7 mouse cellular contexts compared by ENCODE assay signal in genomic region chr4:136260491-136261180, GRCm38 (mm10). TPM values are rescaled to one million over a fixed set of nuclear protein-coding genes. Genes with fewer than 3 reads are reported as not detected.
DNase-seq lines count a peak whose midpoint lies in the region; ATAC-seq and TF ChIP-seq lines count a peak whose summit lies in the region.

No protein-coding gene starts in this region.

- peak; percentile 69; the same call in 1 of the 2 replicates for ATAC-seq in hindbrain, embryonic 16.5 days
- ATAC-seq in midbrain, postnatal 0 days (ENCODE audit: low FRiP score) = 0 out of 2 replicates have a peak, but pooled peaks have one; percentile 23

- H3K4me2 ChIP-seq in hindbrain, embryonic 16.5 days (ENCODE audit: low read length) = no peak overlapping the region
- no peak overlapping the region for H3K4me2 ChIP-seq in midbrain, postnatal 0 days (ENCODE audit: low read depth, low read length, poor library complexity, severe bottlenecking)

- 37% methylated on average over 10 of the region's 10 CpGs for WGBS in hindbrain, embryonic 16.5 days
- WGBS in midbrain, postnatal 0 days = 42% methylated on average over 10 of the region's 10 CpGs

- DNase-seq in ZHBTc4 (ENCODE audit: low read depth, low spot score) = peak; percentile 84
- DNase-seq in cerebellum, adult 9-10 months = peak; percentile 71
- peak; percentile 87 for DNase-seq in gastrocnemius, adult 18-20 months (ENCODE audit: low spot score)
- DNase-seq in left cerebral cortex, postnatal 4 days = peak; percentile 89
- peak; percentile 83 for DNase-seq in midbrain, postnatal 0 days (ENCODE audit: low spot score)
- DNase-seq in spleen, postnatal 10 days (ENCODE audit: low spot score in 2 of 2) = peak; percentile 85 to 92

- H3K27me3 ChIP-seq in hindbrain, embryonic 16.5 days (replicated peaks; ENCODE audit: control insufficient read depth, insufficient read depth, low read length) = no peaks in the 10 kb centered on the region
- no peaks in the 10 kb centered on the region for H3K27me3 ChIP-seq in midbrain, postnatal 0 days (ENCODE audit: insufficient read depth, low read length)

- H3K9me3 ChIP-seq in hindbrain, embryonic 16.5 days (ENCODE audit: control insufficient read depth, low read length) = no peaks in the 10 kb centered on the region
- no peaks in the 10 kb centered on the region for H3K9me3 ChIP-seq in midbrain, postnatal 0 days (ENCODE audit: low read length)

- no peak overlapping the region for H3K4me3 ChIP-seq in hindbrain, embryonic 16.5 days (ENCODE audit: low read length)
- no peak overlapping the region for H3K4me3 ChIP-seq in midbrain, postnatal 0 days (ENCODE audit: low read depth, low read length)

- no peaks in the 10 kb centered on the region for H3K36me3 ChIP-seq in hindbrain, embryonic 16.5 days (ENCODE audit: control insufficient read depth, insufficient read depth, low read length)
- H3K36me3 ChIP-seq in midbrain, postnatal 0 days (ENCODE audit: insufficient read depth, low read length) = no peaks in the 10 kb centered on the region

- no peak overlapping the region for H3K27ac ChIP-seq in hindbrain, embryonic 16.5 days (ENCODE audit: low read depth, low read length)
- H3K27ac ChIP-seq in midbrain, postnatal 0 days (ENCODE audit: low read depth, low read length) = peak overlapping the region; percentile 19; the same call in 1 of the 2 replicates

- no peaks in the 10 kb centered on the region for H3K4me1 ChIP-seq in hindbrain, embryonic 16.5 days (ENCODE audit: control insufficient read depth, insufficient read depth, low read depth, low read length)
- no peaks in the 10 kb centered on the region for H3K4me1 ChIP-seq in midbrain, postnatal 0 days (ENCODE audit: insufficient read depth, low read length)

- intact Hi-C loops in left cerebral cortex, postnatal 4 days (cut with DNase I) = no loop called here

- TF ChIP-seq CTCF in midbrain, postnatal 0 days (IDR thresholded peaks at IDR 0.05) = peak; percentile 94

- H3K9ac ChIP-seq in hindbrain, embryonic 16.5 days (ENCODE audit: low read depth, low read length) = no peak overlapping the region
- H3K9ac ChIP-seq in midbrain, postnatal 0 days (replicated peaks; ENCODE audit: low read length, poor library complexity, severe bottlenecking) = no peak overlapping the region

RNA-seq across cellular contexts. Expression of gene Tcea3, which starts 13.1 kb away (rescaled TPM):
- total RNA-seq in gastrocnemius, adult 18-20 months (2021) = 100 to 1,000 TPM; 379 to 395 TPM
- 2.1 and 3.5 TPM in 2 replicates for polyA plus RNA-seq in hindbrain, embryonic 16.5 days (2015; fragmentation: Nextera tagmentation; extraction: Ambion mirVana)
- total RNA-seq in left cerebral cortex, postnatal 4 days (2021) = 1 to 10 TPM in 1 of 2 experiments, under 1 TPM in 1; 0.92 to 1.2 TPM
- 0.66 and 1.1 TPM in 2 replicates for total RNA-seq in midbrain, postnatal 0 days (2014; rRNA removed)
- 2.7 and 3.1 TPM in 2 replicates for polyA plus RNA-seq in midbrain, postnatal 0 days (2015; fragmentation: Nextera tagmentation; extraction: Ambion mirVana)

RNA-seq across cellular contexts. Expression of gene Zfp46, which starts 23.8 kb away (rescaled TPM):
- total RNA-seq in gastrocnemius, adult 18-20 months (2021) = 10 to 100 TPM; 29.7 to 33.3 TPM
- polyA plus RNA-seq in hindbrain, embryonic 16.5 days (2015; fragmentation: Nextera tagmentation; extraction: Ambion mirVana) = 35.2 and 44.8 TPM in 2 replicates
- 100 to 1,000 TPM; 102 to 108 TPM for total RNA-seq in left cerebral cortex, postnatal 4 days (2021)
- 53.8 and 66.9 TPM in 2 replicates for total RNA-seq in midbrain, postnatal 0 days (2014; rRNA removed)
- 27.2 and 27.7 TPM in 2 replicates for polyA plus RNA-seq in midbrain, postnatal 0 days (2015; fragmentation: Nextera tagmentation; extraction: Ambion mirVana)

RNA-seq across cellular contexts. Expression of gene Hnrnpr, which starts 50.1 kb away (rescaled TPM):
- 10 to 100 TPM; 21.4 to 27.4 TPM for total RNA-seq in gastrocnemius, adult 18-20 months (2021)
- polyA plus RNA-seq in hindbrain, embryonic 16.5 days (2015; fragmentation: Nextera tagmentation; extraction: Ambion mirVana) = 166 and 174 TPM in 2 replicates
- 100 to 1,000 TPM; 158 to 159 TPM for total RNA-seq in left cerebral cortex, postnatal 4 days (2021)
- 98.0 and 113 TPM in 2 replicates for total RNA-seq in midbrain, postnatal 0 days (2014; rRNA removed)
- polyA plus RNA-seq in midbrain, postnatal 0 days (2015; fragmentation: Nextera tagmentation; extraction: Ambion mirVana) = 157 and 162 TPM in 2 replicates

RNA-seq across cellular contexts. Expression of gene Asap3, which starts 54.5 kb away (rescaled TPM):
- 1 to 10 TPM; 1.4 to 1.5 TPM for total RNA-seq in gastrocnemius, adult 18-20 months (2021)
- 6.2 and 7.9 TPM in 2 replicates for polyA plus RNA-seq in hindbrain, embryonic 16.5 days (2015; fragmentation: Nextera tagmentation; extraction: Ambion mirVana)
- total RNA-seq in left cerebral cortex, postnatal 4 days (2021) = 1 to 10 TPM; 4.2 to 4.9 TPM
- 5.9 and 7.6 TPM in 2 replicates for total RNA-seq in midbrain, postnatal 0 days (2014; rRNA removed)
- polyA plus RNA-seq in midbrain, postnatal 0 days (2015; fragmentation: Nextera tagmentation; extraction: Ambion mirVana) = 3.7 and 4.1 TPM in 2 replicates

Comparison
In these comparisons a context has a peak if more than half of its experiments do, and no peak if none do; other contexts are left out.
1. RNA of gene Tcea3, which starts 13.1 kb away (total RNA-seq): 379 to 395 TPM in gastrocnemius, adult 18-20 months; 0.92 to 1.2 TPM in left cerebral cortex, postnatal 4 days and 0.66 to 1.1 TPM in midbrain, postnatal 0 days; every median in the first group is over 100 times any median in the second.
2. Peak in every context shown above with its lines, with median percentiles within 50 percentile points of each other: DNase-seq.